Mouse (Mus musculus) cerebellum, adult (tissue): ENCODE data around the gene Cyp2d10.
"Not testable (repeated sequence)": the region's sequence is repeated elsewhere in the genome, so short reads cannot be mapped to it uniquely, and the experiment has no call there.

Experiments used
- ATAC-seq: cut with Nextera tagmentation; 2 replicates; pipeline ENCODE4 v1.9.2; 2017; ENCODE audit warnings: mild to moderate bottlenecking, moderate library complexity, mixed read lengths; ENCODE audit not compliant: insufficient number of reproducible peaks, low FRiP score, low TSS enrichment

Cyp2d10 gene

GRCm38 (mm10) chr15:82406981-82407380, at the start of gene Cyp2d10:
Cyp2d10 (minus strand) TSS chr15:82407195.
- ATAC-seq = no peak

GRCm38 (mm10) chr15:82456086-82456790, 49.2 kb upstream of the Cyp2d10 start:
- not testable (repeated sequence) for ATAC-seq

GRCm38 (mm10) chr15:82453501-82453900, 46.5 kb upstream of the Cyp2d10 start:
- ATAC-seq = not testable (repeated sequence)

DNA sequence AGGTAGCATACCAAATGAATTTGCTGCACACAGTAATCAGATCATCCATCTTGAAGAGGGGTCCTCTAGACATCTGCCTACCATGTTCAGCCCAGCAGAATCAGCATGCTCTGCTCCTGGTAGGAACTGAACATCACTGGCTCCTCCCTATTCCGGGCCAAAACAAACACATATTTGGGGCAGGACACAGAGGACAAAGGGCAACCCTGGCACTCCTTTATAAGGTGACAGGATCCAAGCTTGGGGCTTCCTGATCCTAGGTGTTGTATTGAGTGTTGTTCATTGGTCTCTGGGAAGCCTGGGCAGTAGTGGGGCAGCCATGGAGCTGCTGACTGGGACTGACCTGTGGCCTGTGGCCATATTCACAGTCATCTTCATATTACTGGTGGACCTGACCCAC, 45.1 kb upstream of the Cyp2d10 start:
- not testable (repeated sequence) for ATAC-seq

- ATAC-seq = not testable (repeated sequence)
These were observed 43.0 kb upstream of the Cyp2d10 start for GRCm38 (mm10) chr15:82450045-82450444.

DNA sequence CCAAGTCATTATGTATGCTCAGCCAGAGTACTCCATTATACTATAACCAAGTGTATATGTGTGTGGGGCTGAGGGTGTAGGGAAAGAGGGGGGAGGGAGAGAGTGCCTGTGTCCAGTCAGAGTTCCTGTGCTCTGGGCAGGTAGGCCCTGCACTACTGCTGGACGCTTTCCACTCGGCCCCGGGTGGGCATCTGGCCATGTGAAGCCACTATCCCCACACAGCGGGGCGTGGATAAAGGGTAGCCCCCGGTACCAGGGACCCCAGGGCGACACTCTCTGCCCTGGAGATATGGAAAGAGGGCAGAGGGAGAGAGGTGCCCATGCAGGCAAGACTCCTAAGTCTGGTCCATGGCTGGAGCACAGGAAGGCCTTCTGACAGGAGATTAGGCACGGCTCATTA, 38.2 kb upstream of the Cyp2d10 start:
- no peak for ATAC-seq

DNA sequence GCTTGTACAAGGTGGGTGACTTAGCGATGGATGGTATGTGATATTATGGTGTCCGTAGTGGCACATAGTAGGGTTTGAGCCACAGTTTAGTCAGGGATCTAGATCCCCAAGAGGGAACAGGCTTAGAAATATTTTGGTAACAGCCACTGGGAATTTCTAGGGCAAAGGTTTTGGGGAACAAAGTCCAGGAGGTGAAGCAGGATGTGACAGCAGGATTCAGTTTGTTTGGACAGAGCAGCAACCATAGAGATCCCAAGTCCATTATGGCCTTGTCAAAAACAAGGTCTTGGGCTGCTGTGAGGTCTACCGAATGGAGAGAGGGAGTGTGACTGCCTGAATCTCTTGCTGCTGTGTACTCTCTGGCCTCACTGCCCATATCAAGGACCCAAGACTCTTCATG, 36.7 kb upstream of the Cyp2d10 start:
- no peak for ATAC-seq

GRCm38 (mm10) chr15:82437975-82438617, 31.1 kb upstream of the Cyp2d10 start:
- ATAC-seq = no peak

- ATAC-seq = no peak
These were observed 28.6 kb upstream of the Cyp2d10 start for GRCm38 (mm10) chr15:82435606-82436005.

GRCm38 (mm10) chr15:82435011-82435410, 28.0 kb upstream of the Cyp2d10 start:
- ATAC-seq = no peak

GRCm38 (mm10) chr15:82434541-82434940, 27.5 kb upstream of the Cyp2d10 start:
- ATAC-seq = no peak

GRCm38 (mm10) chr15:82433621-82434020, 26.6 kb upstream of the Cyp2d10 start:
- no peak for ATAC-seq

DNA sequence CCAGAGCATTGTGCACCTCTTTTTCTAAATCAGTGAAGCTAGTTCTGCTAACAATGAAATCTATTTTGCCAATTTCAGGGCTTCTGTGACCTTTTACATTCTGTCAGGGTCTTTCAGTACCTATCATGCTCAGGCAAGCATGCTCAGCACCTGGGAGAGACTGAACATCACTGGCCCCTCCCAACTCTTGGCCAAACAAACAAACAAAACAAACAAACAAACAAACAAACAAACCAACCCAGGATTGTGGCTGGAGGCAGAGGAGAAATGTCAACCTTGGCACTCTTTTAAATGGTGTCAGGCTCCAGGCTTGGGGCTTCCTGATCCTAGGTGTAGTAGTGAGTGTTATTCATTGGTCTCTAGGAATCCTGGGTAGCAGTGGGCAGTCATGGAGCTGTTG, 26.1 kb upstream of the Cyp2d10 start, which contains the start of gene Cyp2d9:
Cyp2d9 (plus strand) TSS at position 301 of the 400 bp plus-strand sequence.
- ATAC-seq = no peak

- no peak for ATAC-seq
These were observed 16.5 kb upstream of the Cyp2d10 start for GRCm38 (mm10) chr15:82423471-82423870.

DNA sequence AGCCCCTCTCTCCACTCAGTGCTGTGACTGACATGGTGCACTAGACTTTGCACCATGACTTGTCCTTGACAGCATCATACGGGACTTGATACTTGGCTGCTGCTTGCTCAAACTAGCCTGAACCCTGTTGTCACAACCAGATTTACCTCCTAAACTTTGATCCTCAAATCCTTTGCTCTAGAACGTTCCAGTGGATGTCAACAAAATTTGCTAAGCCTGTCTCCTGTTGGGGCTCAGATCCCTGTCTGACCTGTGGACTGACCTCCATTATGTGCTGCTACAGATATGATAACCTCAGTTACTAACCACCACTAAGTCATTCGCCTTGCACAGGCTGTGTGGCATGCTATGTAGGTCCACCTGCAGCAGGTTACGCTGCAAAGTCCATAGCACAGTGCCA, 15.9 kb upstream of the Cyp2d10 start:
- no peak for ATAC-seq

- ATAC-seq = no peak
These were observed 11.6 kb upstream of the Cyp2d10 start for GRCm38 (mm10) chr15:82418616-82419015.

DNA sequence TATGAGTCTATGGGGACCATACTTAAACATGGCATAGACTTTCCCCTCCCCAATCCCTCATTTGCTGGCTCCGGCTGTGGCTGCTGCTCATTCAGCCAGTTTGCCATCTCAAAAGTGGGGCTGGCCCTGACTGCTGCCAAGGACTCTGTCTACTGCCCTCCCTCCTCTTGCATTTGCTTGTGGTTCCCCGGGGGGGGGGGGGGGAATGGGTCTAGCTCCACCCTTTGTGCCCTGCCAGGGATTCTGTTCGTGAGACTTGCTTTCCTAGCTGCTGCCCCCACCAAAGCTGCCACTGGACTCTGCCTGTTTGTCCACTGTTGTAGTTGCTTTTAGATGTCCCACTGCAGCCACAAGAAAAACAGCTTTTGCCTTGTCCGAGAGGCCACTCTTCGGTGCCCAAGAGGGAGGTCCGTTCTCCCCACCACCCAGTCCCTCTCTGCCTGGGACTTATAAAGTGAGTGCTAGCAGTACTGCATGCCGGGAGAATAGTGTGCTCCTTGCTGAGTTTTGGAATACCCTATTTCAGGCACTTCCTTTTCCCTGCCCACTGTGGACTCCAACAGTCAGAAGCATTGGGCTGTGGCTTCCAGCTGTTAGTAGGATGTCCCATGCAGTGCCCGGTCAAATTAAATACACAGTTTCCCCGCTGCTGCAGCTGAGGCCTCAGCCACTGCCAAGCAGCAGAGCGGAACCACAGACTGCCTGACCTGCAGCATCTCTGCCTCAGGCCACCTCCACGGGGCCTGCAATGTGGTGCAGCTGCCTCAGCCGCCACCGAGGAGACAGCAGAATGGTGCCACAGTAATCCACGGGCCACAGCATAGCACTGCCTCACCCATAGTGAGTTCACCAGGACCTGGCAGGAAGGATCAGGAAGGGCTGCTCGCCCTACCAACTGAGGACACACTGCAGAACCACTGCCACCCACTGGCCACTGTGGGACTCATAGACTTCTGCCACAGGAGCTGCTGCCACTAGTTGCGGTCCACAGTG, 10.1 kb upstream of the Cyp2d10 start:
- peak; percentile 99 for ATAC-seq

- ATAC-seq = no peak
These were observed 541 bp upstream of the Cyp2d10 start for GRCm38 (mm10) chr15:82407536-82407935.

GRCm38 (mm10) chr15:82404163-82404562, 2.8 kb downstream of the Cyp2d10 start:
- no peak for ATAC-seq

- ATAC-seq = no peak
These were observed 3.4 kb downstream of the Cyp2d10 start for GRCm38 (mm10) chr15:82403606-82404005.

GRCm38 (mm10) chr15:82402741-82403140, 4.3 kb downstream of the Cyp2d10 start:
- ATAC-seq = no peak
